Mouse (Mus musculus) lung, postnatal 10 days (tissue): ENCODE data around the gene Syt12.
A peak's percentile ranks its signal among the peaks of the same experiment; 100 is the strongest.

Source experiments
- DNase-seq: peaks from one replicate; pipeline ENCODE4 v3.0.0; 2021

Syt12 gene

GRCm38 (mm10) chr19:4477345-4478189 lies at the start of gene Syt12:
TSS of gene Syt12 (minus strand) at chr19:4477447.
- peak; percentile 59 for DNase-seq

- no peak for DNase-seq
Measured at GRCm38 (mm10) chr19:4521426-4522050, 44.3 kb upstream of the Syt12 start.

- DNase-seq: no peak
Measured at GRCm38 (mm10) chr19:4517483-4517882, 40.2 kb upstream of the Syt12 start.

GRCm38 (mm10) chr19:4516288-4516687 lies 39.0 kb upstream of the Syt12 start:
- no peak for DNase-seq

- no peak for DNase-seq
Measured at GRCm38 (mm10) chr19:4515746-4516145, 38.5 kb upstream of the Syt12 start.

- DNase-seq: no peak
Measured at GRCm38 (mm10) chr19:4513236-4513858, 36.1 kb upstream of the Syt12 start.

- DNase-seq: no peak
Measured at GRCm38 (mm10) chr19:4511116-4511841, 34.0 kb upstream of the Syt12 start.

- DNase-seq: peak; percentile 99
Measured at GRCm38 (mm10) chr19:4509986-4510963, 33.0 kb upstream of the Syt12 start, which contains the start of gene Pcx. TSS of gene Pcx (plus strand) at chr19:4510472.

- peak; percentile 42 for DNase-seq
Measured at GRCm38 (mm10) chr19:4507746-4508145, 30.5 kb upstream of the Syt12 start.

- DNase-seq: no peak
Measured at GRCm38 (mm10) chr19:4504830-4505229, 27.6 kb upstream of the Syt12 start.

- no peak for DNase-seq
Measured at GRCm38 (mm10) chr19:4502701-4503100, 25.5 kb upstream of the Syt12 start.

- no peak for DNase-seq
Measured at GRCm38 (mm10) chr19:4498062-4498933, 21.1 kb upstream of the Syt12 start, which contains the start of gene 2010003K11Rik. TSS of gene 2010003K11Rik (minus strand) at chr19:4498583.

- peak; percentile 87 for DNase-seq
Measured at GRCm38 (mm10) chr19:4497263-4497973, 20.2 kb upstream of the Syt12 start.

GRCm38 (mm10) chr19:4496535-4497262 lies 19.5 kb upstream of the Syt12 start:
- no peak for DNase-seq

- DNase-seq: no peak
Measured at GRCm38 (mm10) chr19:4495814-4496213, 18.6 kb upstream of the Syt12 start.

- no peak for DNase-seq
Measured at GRCm38 (mm10) chr19:4494707-4495106, 17.5 kb upstream of the Syt12 start.

GRCm38 (mm10) chr19:4492526-4493296 lies 15.5 kb upstream of the Syt12 start:
- peak; percentile 44 for DNase-seq

GRCm38 (mm10) chr19:4491080-4491695 lies 13.9 kb upstream of the Syt12 start:
- DNase-seq: no peak
